Mouse (Mus musculus) stomach, embryonic 16.5 days (tissue): ENCODE results near the gene Kmt2e. TPM values are rescaled to one million over a fixed set of nuclear protein-coding genes. Genes with fewer than 3 reads are reported as not detected.

Experiments
- ATAC-seq: fragments of 200-750 bp; cut with Nextera tagmentation; 2 replicates; pipeline ENCODE4 v1.8.0; 2017; ENCODE audit warnings: moderate number of reproducible peaks, moderate TSS enrichment; ENCODE audit not compliant: insufficient read depth, low FRiP score
- H3K27ac ChIP-seq: fragments of 300-500 bp; sonication (generic); 2 replicates; pipeline ENCODE4 v1.5.1; 2014; ENCODE audit warnings: low read length
- H3K27me3 ChIP-seq: fragments of 300-500 bp; sonication (generic); 2 replicates; pipeline ENCODE4 v1.6.1; 2014; ENCODE audit warnings: low read length, control low read depth, mixed read lengths; ENCODE audit not compliant: control insufficient read depth, insufficient read depth
- H3K36me3 ChIP-seq: fragments of 300-500 bp; sonication (generic); 2 replicates; pipeline ENCODE4 v1.6.1; 2014; ENCODE audit warnings: low read length; ENCODE audit not compliant: control insufficient read depth, insufficient read depth
- H3K4me1 ChIP-seq: fragments of 300-500 bp; sonication (generic); 2 replicates; pipeline ENCODE4 v1.6.1; 2014; ENCODE audit warnings: low read length, control low read depth, mixed read lengths; ENCODE audit not compliant: control insufficient read depth, insufficient read depth
- H3K4me2 ChIP-seq: fragments of 300-500 bp; sonication (generic); 2 replicates; pipeline ENCODE4 v1.6.1; 2014; ENCODE audit warnings: low read depth, low read length, mixed read lengths
- H3K4me3 ChIP-seq: fragments of 300-500 bp; sonication (generic); replicated peaks from 2 replicates; pipeline ENCODE4 v1.5.1; 2014; ENCODE audit warnings: mild to moderate bottlenecking, low read length
- H3K9ac ChIP-seq: fragments of 300-500 bp; sonication (generic); 2 replicates; pipeline ENCODE4 v1.6.1; 2014; ENCODE audit warnings: low read length
- H3K9me3 ChIP-seq: fragments of 300-500 bp; sonication (generic); replicated peaks from 2 replicates; pipeline ENCODE4 v1.6.1; 2016; ENCODE audit warnings: low read length, control low read depth; ENCODE audit not compliant: control insufficient read depth
- WGBS: fragments of 180-500 bp; shearing (Covaris S2); extraction: QIAGEN DNeasy Blood & Tissue Kit; methylation state at CpG from one replicate; pipeline ENCODE4 v1.1.7; 2014; 5-methylcytosine and 5-hydroxymethylcytosine counted together
- polyA plus RNA-seq: library from polyadenylated mRNA; unstranded; fragments of >200 nt; fragmentation: Nextera tagmentation; extraction: Ambion mirVana; gene quantifications from 2 replicates; pipeline ENCODE4 v1.2.1, GENCODE M21; 2015

Kmt2e gene
- polyA plus RNA-seq, 1 experiment from 2014 or later = 90.9 TPM

DNA sequence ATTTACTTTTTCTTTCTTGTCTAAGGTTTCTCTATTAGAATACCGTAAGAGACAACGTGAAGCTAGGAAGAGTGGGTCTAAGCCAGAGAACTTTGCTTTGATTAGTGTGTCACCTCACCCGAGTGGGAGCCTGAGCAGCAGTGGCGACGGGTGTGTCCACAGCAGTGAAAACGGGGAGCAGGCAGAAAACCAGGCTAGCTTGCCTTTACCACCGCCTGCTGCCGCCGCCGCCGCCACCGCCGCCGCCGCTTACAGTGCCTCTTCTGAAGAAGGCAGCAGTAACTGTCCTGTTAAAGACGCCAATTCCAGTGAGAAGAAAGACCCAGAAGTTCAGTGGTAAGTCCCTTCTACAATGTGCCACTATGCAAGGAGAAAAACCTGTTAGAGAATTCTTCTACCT lies 65.0 kb downstream of the Kmt2e start:
- 93% methylated on average over 16 of the region's 16 CpGs for WGBS
- Histone ChIP-seq H3K4me3 (no peak overlapping the region), H3K9ac (no peak overlapping the region), H3K9me3 (no peaks in the 10 kb centered on the region), H3K4me1 (no peaks in the 10 kb centered on the region), H3K4me2 (no peak overlapping the region), H3K36me3 (peaks cover 40% of the 10 kb centered on the region), H3K27ac (no peak overlapping the region), H3K27me3 (no peaks in the 10 kb centered on the region)
- ATAC-seq = no peak

DNA sequence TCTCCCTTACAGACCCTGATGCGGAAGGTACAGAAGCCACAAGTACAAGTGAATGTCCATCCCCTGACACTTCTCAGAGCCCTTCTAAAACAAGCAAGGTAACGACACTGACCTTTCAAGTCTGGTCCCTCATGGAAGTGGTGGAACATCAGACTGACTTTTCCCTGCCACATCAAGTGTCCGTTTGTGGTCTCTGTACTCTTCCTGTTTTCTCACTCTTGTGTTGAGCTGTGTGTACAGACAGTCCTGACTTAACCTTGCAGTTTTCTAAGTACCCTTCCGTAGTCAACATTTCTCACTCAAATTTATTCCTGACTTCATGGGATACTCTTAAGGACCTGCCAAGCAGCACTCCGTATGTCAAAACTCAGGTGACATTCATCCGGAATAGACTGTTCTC lies 66.5 kb downstream of the Kmt2e start:
- 86% methylated on average over 6 of the region's 6 CpGs for WGBS
- Histone ChIP-seq H3K9me3 (no peaks in the 10 kb centered on the region), H3K36me3 (peaks cover 39% of the 10 kb centered on the region)

DNA sequence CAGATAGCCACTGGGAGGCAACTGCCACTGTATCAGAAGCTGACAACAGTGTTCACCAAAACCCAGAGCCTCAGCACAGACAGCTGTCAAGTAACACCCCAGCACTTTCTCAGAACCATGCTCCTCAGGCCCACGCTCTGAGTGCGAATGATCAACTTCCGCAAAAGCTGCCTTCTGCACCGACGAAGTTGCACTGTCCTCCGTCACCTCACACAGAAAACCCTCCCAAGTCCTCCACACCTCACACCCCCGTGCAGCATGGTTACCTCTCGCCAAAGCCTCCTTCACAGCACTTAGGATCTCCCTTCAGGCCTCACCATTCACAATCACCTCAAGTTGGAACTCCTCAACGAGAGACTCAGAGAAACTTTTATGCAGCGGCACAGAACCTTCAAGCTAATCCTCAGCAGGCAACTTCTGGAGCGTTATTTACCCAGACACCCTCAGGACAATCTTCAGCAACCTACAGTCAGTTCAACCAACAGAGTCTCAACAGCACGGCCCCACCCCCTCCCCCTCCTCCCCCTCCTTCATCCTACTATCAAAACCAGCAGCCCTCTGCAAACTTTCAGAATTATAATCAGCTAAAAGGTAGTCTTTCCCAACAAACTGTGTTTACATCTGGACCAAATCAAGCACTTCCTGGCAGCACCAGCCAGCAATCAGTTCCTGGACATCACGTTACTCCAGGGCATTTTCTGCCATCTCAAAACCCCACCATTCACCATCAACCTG lies 67.5 kb downstream of the Kmt2e start:
- H3K4me2 ChIP-seq = no peak overlapping the region
- no peak overlapping the region for H3K4me3 ChIP-seq
- no peak overlapping the region for H3K27ac ChIP-seq
- ATAC-seq = no peak
- H3K9ac ChIP-seq = no peak overlapping the region
- peaks cover 37% of the 10 kb centered on the region for H3K36me3 ChIP-seq
- no peaks in the 10 kb centered on the region for H3K9me3 ChIP-seq
- no peaks in the 10 kb centered on the region for H3K27me3 ChIP-seq
- no peaks in the 10 kb centered on the region for H3K4me1 ChIP-seq
- WGBS = 75% methylated on average over 13 of the region's 13 CpGs

More for the DNA sequence above, 66.5 kb downstream of the Kmt2e start:
- Histone ChIP-seq H3K4me1 (no peaks in the 10 kb centered on the region), H3K27me3 (no peaks in the 10 kb centered on the region), H3K27ac (no peak overlapping the region), H3K4me3 (no peak overlapping the region), H3K4me2 (no peak overlapping the region), H3K9ac (no peak overlapping the region)
- ATAC-seq = no peak

DNA sequence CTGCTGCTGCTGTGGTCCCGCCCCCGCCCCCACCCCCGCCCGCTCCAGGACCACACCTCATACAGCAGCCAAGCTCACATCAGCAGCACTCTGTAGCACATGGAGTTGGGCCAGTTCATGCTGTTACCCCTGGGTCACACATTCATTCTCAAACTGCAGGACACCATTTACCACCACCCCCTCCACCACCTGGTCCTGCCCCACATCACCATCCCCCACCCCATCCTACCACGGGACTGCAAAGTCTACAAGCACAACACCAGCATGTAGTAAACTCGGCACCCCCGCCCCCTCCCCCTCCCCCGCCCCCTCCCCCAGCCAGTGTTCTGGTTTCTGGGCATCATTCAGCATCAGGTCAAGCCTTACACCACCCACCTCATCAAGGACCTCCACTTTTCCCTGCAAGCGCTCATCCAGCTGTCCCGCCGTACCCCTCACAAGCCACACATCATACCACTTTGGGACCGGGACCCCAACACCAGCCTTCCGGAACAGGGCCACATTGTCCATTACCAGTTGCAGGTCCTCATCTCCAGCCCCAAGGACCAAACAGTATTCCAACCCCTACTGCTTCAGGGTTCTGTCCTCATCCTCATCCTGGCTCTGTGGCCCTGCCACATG lies 68.2 kb downstream of the Kmt2e start:
- ATAC-seq = no peak; the same call in 1 of the 2 replicates

DNA sequence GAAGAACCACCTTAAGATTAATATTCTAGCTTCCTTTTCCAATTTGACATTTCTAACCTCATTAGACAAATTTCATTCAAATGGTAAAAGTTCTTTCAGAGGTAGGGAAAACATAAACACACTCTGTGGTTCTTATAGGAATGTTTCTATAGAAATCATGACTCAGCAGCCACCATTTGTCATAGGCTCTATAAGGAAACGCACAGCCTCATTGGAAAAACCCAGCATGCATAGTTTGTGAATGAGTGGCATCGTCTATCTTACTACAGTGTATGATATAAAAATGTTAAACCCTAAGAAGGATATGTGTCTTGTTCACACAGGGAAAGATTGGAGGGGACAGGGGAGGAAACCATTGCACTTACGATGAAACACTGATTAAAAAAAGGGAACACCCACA lies 71.3 kb downstream of the Kmt2e start:
- Histone ChIP-seq H3K4me2 (no peak overlapping the region), H3K27ac (no peak overlapping the region; the same call in 1 of the 2 replicates), H3K9ac (no peak overlapping the region), H3K27me3 (no peaks in the 10 kb centered on the region), H3K4me3 (no peak overlapping the region), H3K4me1 (no peaks in the 10 kb centered on the region), H3K36me3 (peaks cover 17% of the 10 kb centered on the region), H3K9me3 (no peaks in the 10 kb centered on the region)
- no peak for ATAC-seq
- WGBS = 68% methylated on average over 3 of the region's 3 CpGs

More for the DNA sequence above, 68.2 kb downstream of the Kmt2e start:
- Histone ChIP-seq H3K27me3 (no peaks in the 10 kb centered on the region), H3K4me2 (no peak overlapping the region), H3K36me3 (peaks cover 33% of the 10 kb centered on the region), H3K4me1 (no peaks in the 10 kb centered on the region), H3K9ac (no peak overlapping the region), H3K27ac (no peak overlapping the region), H3K4me3 (no peak overlapping the region), H3K9me3 (no peaks in the 10 kb centered on the region)
- WGBS = 81% methylated on average over 12 of the region's 13 CpGs

DNA sequence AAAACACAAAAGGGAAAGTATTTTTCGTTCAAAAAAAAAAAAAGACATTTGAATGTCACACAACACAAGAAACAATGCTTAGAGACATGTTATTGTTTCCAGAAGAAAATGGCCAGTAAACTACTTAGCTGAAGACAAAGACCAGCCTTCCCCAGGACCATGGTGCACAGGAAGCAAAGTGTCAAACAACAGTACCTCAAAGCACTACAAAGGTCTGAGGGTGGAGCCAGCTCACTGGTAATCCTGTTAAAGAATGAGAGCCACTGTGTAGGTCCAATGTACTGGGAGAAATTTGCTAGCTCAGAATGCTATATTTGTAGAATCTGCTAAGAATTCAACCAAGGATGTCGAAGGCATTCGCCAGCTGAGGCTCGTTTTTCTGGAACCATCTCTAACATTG lies 73.0 kb downstream of the Kmt2e start:
- Histone ChIP-seq H3K36me3 (peaks cover 11% of the 10 kb centered on the region), H3K27ac (no peak overlapping the region), H3K9me3 (no peaks in the 10 kb centered on the region), H3K4me1 (no peaks in the 10 kb centered on the region), H3K9ac (no peak overlapping the region), H3K4me3 (no peak overlapping the region), H3K27me3 (no peaks in the 10 kb centered on the region), H3K4me2 (no peak overlapping the region)
- 86% methylated on average over 4 of the region's 4 CpGs for WGBS
- no peak for ATAC-seq

DNA sequence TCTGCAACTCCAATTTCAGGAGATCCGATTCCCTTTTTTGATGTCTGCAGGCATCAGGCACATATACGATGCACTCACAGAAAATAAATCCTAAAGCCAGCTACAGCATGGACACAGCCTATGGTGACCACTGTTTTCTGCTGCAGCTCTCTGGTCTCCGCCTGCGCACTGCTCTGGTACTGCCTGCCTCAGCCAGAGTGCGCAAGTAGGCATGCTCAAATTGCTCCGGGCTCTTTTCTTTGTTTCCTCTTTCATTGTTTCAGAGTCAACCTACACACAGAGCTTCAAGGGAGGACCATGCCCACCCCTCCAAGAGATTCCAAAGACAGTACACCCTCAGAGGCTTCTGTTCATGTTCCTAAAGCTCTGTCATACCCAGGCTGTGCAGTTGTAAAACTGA lies 74.4 kb downstream of the Kmt2e start:
- ATAC-seq = no peak
- Histone ChIP-seq H3K9ac (no peak overlapping the region), H3K4me1 (no peaks in the 10 kb centered on the region), H3K27ac (no peak overlapping the region), H3K27me3 (no peaks in the 10 kb centered on the region), H3K9me3 (no peaks in the 10 kb centered on the region), H3K36me3 (peaks cover 12% of the 10 kb centered on the region), H3K4me3 (no peak overlapping the region), H3K4me2 (no peak overlapping the region)
- 88% methylated on average over 6 of the region's 6 CpGs for WGBS

DNA sequence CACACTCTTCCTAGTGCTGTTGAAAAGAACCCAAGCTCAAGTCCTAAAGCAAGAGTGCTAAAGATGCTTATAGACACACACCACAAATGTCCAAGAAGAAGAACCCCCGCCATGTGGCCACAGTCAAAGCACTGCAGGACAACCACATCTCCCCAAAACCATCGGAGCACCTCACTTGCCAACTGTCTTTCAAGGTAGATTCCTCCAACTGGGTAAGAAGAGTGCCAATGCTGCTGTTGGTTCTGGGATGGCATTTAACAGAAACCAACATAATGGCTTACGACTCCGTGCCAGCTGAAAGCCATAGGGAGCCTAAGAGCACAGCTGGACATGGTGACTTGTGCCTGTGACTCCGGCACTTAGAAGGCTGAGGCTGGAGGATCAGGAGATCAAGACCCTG lies 77.2 kb downstream of the Kmt2e start:
- Histone ChIP-seq H3K4me2 (no peak overlapping the region), H3K4me3 (no peak overlapping the region), H3K9ac (no peak overlapping the region), H3K27me3 (no peaks in the 10 kb centered on the region), H3K4me1 (no peaks in the 10 kb centered on the region), H3K36me3 (peaks cover 11% of the 10 kb centered on the region; the same call in 1 of the 2 replicates), H3K27ac (no peak overlapping the region), H3K9me3 (no peaks in the 10 kb centered on the region)
- WGBS = 94% methylated on average over 5 of the region's 5 CpGs
- ATAC-seq = no peak

DNA sequence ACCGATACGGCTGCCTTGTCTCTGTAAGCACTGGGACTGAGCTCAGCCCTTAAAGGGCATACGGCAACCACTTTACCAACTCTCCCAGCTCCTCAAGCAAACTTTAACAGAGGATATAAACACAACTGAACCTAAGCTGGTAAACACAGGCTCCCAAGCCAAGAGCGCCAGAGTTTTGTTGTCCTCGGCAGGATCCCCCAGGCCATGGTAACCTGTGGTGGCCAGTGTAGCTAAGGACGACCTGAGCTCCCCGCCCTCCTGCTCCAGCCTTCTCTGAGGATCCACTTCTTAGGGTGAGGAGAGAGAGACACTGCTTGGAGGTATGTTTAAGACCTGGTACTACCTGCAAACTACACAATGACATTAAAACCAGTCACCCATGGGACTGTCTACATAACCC lies 78.3 kb downstream of the Kmt2e start:
- Histone ChIP-seq H3K4me3 (no peak overlapping the region), H3K4me1 (no peaks in the 10 kb centered on the region), H3K9ac (no peak overlapping the region), H3K27me3 (no peaks in the 10 kb centered on the region), H3K9me3 (no peaks in the 10 kb centered on the region), H3K27ac (no peak overlapping the region), H3K4me2 (no peak overlapping the region), H3K36me3 (peaks cover 11% of the 10 kb centered on the region; the same call in 1 of the 2 replicates)
- ATAC-seq = no peak
- 89% methylated on average over 7 of the region's 7 CpGs for WGBS
